Mouse (Mus musculus) urinary bladder, postnatal 14 days (tissue): ENCODE measurements around the gene Cpsf4l.
A peak's percentile ranks its signal among the peaks of the same experiment; 100 is the strongest.

Experiments
- DNase-seq: peaks from one replicate; pipeline ENCODE4 v3.0.0; 2021; ENCODE audit warnings: low spot score

The Cpsf4l gene

GRCm38 (mm10) chr11:113735151-113735550, 25.3 kb upstream of the Cpsf4l start:
- DNase-seq, result no peak

- peak; percentile 73 for DNase-seq
Measured at GRCm38 (mm10) chr11:113733631-113734364, 24.0 kb upstream of the Cpsf4l start.

GRCm38 (mm10) chr11:113731945-113732612, 22.3 kb upstream of the Cpsf4l start:
- DNase-seq, result no peak

- no peak for DNase-seq
Measured at GRCm38 (mm10) chr11:113730879-113731278, 21.1 kb upstream of the Cpsf4l start.

GRCm38 (mm10) chr11:113729917-113730316, 20.1 kb upstream of the Cpsf4l start:
- DNase-seq, result peak; percentile 69

GRCm38 (mm10) chr11:113729239-113729638, 19.4 kb upstream of the Cpsf4l start:
- no peak for DNase-seq

- DNase-seq, result no peak
Measured at GRCm38 (mm10) chr11:113727992-113728391, 18.2 kb upstream of the Cpsf4l start.

- DNase-seq, result no peak
Measured at GRCm38 (mm10) chr11:113726994-113727888, 17.4 kb upstream of the Cpsf4l start.

GRCm38 (mm10) chr11:113725235-113726048, 15.6 kb upstream of the Cpsf4l start:
- DNase-seq, result no peak

- no peak for DNase-seq
Measured at GRCm38 (mm10) chr11:113722405-113723090, 12.7 kb upstream of the Cpsf4l start.

GRCm38 (mm10) chr11:113717767-113718424, 8.1 kb upstream of the Cpsf4l start:
- DNase-seq, result no peak

GRCm38 (mm10) chr11:113716132-113716531, 6.3 kb upstream of the Cpsf4l start:
- no peak for DNase-seq

- DNase-seq, result no peak
Measured at GRCm38 (mm10) chr11:113715078-113715674, 5.4 kb upstream of the Cpsf4l start.

GRCm38 (mm10) chr11:113711061-113711460, 1.2 kb upstream of the Cpsf4l start:
- no peak for DNase-seq

- DNase-seq, result no peak
Measured at GRCm38 (mm10) chr11:113710257-113710777, 500 bp upstream of the Cpsf4l start.

- DNase-seq, result no peak
Measured at GRCm38 (mm10) chr11:113709272-113709671, 545 bp downstream of the Cpsf4l start.

- DNase-seq, result peak; percentile 75
Measured at GRCm38 (mm10) chr11:113708629-113709213, 1.1 kb downstream of the Cpsf4l start.

GRCm38 (mm10) chr11:113705966-113706652, 3.7 kb downstream of the Cpsf4l start:
- no peak for DNase-seq

- DNase-seq, result peak; percentile 69
Measured at GRCm38 (mm10) chr11:113703758-113704157, 6.1 kb downstream of the Cpsf4l start.
